Comparison of ENCODE assay signal across 8 mouse cellular contexts in the genomic region with DNA sequence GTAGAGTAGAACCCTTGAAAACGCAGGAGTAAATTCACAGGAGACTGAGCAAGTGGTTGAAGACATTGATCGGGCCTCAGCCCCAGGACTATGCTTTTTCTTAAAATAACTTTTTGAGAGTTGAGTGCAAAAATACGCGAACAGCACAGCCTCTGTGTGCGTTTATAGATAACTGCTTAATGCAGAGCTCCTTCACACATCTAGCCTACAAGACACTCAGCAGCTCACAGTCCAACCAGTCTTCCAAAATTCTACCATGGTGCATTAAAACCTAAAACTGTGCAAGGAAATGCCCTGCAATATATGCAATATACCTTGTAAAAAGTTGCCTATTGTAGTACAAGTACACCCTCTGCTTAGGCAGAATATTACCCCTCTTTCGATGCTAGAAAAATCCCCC. TPM values are rescaled to one million over a fixed set of nuclear protein-coding genes. Genes with fewer than 3 reads are reported as not detected.
DNase-seq lines count a peak whose midpoint lies in the region; ATAC-seq and TF ChIP-seq lines count a peak whose summit lies in the region.

No protein-coding gene starts in this region.

- H3K27ac ChIP-seq in layer of hippocampus, adult 2 months, result peak overlapping the region; percentile 93; the same call in 1 of the 2 replicates
- H3K27ac ChIP-seq in embryonic facial prominence, embryonic 11.5 days (replicated peaks; ENCODE audit: low read depth, low read length), result peak overlapping the region; percentile 7
- H3K27ac ChIP-seq in intestine, embryonic 15.5 days, result peak overlapping the region; percentile 66

- no peak for TF ChIP-seq CTCF in layer of hippocampus, adult 2 months (conservative IDR thresholded peaks at IDR 0.05)

- no peaks in the 10 kb centered on the region; the same call in 1 of the 2 replicates for H3K36me3 ChIP-seq in embryonic facial prominence, embryonic 11.5 days (replicated peaks; ENCODE audit: control insufficient read depth, insufficient read depth, low read depth, low read length)
- peaks cover 8% of the 10 kb centered on the region; the same call in 1 of the 2 replicates for H3K36me3 ChIP-seq in intestine, embryonic 15.5 days
- H3K36me3 ChIP-seq in myocyte (ENCODE audit: control insufficient read depth, insufficient read depth), result no peaks in the 10 kb centered on the region

- H3K79me2 ChIP-seq in myocyte (ENCODE audit: control insufficient read depth, insufficient read depth), result no peaks in the 10 kb centered on the region

- ATAC-seq in embryonic facial prominence, embryonic 11.5 days (replicated peaks; ENCODE audit: insufficient number of reproducible peaks, low FRiP score, low TSS enrichment, low read depth), result no peak
- no peak for ATAC-seq in intestine, embryonic 15.5 days

- no peak overlapping the region for H3ac ChIP-seq in myocyte (ENCODE audit: control insufficient read depth, insufficient read length)

- TF ChIP-seq POLR2A in myocyte (IDR thresholded peaks at IDR 0.05; ENCODE audit: insufficient read length, low read depth), result no peak

- no peak for DNase-seq in layer of hippocampus, adult 2 months (ENCODE audit: low spot score in 2 of 2)
- no peak for DNase-seq in layer of hippocampus, adult 18-20 months (ENCODE audit: low spot score in 2 of 2)
- peak; percentile 27 for DNase-seq in embryonic facial prominence, embryonic 11.5 days (ENCODE audit: low spot score)
- DNase-seq in thymus, postnatal 4 days, result no peak
- no peak for DNase-seq in gastrocnemius, postnatal 25 days
- no peak for DNase-seq in left cerebral cortex, postnatal 36 days (ENCODE audit: low spot score in 2 of 2)

- peaks cover 11% of the 10 kb centered on the region for H3K4me1 ChIP-seq in embryonic facial prominence, embryonic 11.5 days (ENCODE audit: control insufficient read depth, insufficient read depth, low read length)
- peaks cover 40% of the 10 kb centered on the region for H3K4me1 ChIP-seq in intestine, embryonic 15.5 days (replicated peaks)

- H3K9ac ChIP-seq in embryonic facial prominence, embryonic 11.5 days (replicated peaks; ENCODE audit: low read length), result peak overlapping the region; percentile 46
- H3K9ac ChIP-seq in intestine, embryonic 15.5 days, result no peak overlapping the region

- H3K4me2 ChIP-seq in embryonic facial prominence, embryonic 11.5 days (ENCODE audit: low read depth, low read length), result peak overlapping the region; percentile 27
- peak overlapping the region; percentile 93 for H3K4me2 ChIP-seq in intestine, embryonic 15.5 days (replicated peaks)
- H3K4me2 ChIP-seq in myocyte (ENCODE audit: low read depth), result peak overlapping the region; percentile 4

- 12% methylated on average over 6 of the region's 6 CpGs for WGBS in embryonic facial prominence, embryonic 11.5 days
- WGBS in intestine, embryonic 15.5 days, result 23% methylated on average over 6 of the region's 6 CpGs

- no peaks in the 10 kb centered on the region for H3K9me3 ChIP-seq in embryonic facial prominence, embryonic 11.5 days (replicated peaks; ENCODE audit: control insufficient read depth, low read length)
- no peaks in the 10 kb centered on the region for H3K9me3 ChIP-seq in intestine, embryonic 15.5 days

- H3K27me3 ChIP-seq in embryonic facial prominence, embryonic 11.5 days (ENCODE audit: control insufficient read depth, insufficient read depth, low read length), result peaks cover 9% of the 10 kb centered on the region; the same call in 1 of the 2 replicates
- H3K27me3 ChIP-seq in intestine, embryonic 15.5 days (replicated peaks), result no peaks in the 10 kb centered on the region
- H3K27me3 ChIP-seq in myocyte (ENCODE audit: control insufficient read depth, insufficient read depth, insufficient read length), result peaks cover 38% of the 10 kb centered on the region

- peak overlapping the region; percentile 76; the same call in 1 of the 2 replicates for H3K4me3 ChIP-seq in layer of hippocampus, adult 2 months
- H3K4me3 ChIP-seq in embryonic facial prominence, embryonic 11.5 days (ENCODE audit: low read depth, low read length), result no peak overlapping the region
- H3K4me3 ChIP-seq in intestine, embryonic 15.5 days (replicated peaks), result no peak overlapping the region
- H3K4me3 ChIP-seq in myocyte, result no peak overlapping the region

- intact Hi-C loops in left cerebral cortex, postnatal 36 days (cut with DNase I), result loop anchor here (5.0 kb wide), 4 partner anchors 38 to 78 kb away; no protein-coding TSS in a partner anchor

TF ChIP-seq in myocyte, 11 proteins besides CTCF, POLR2A, EP300 and RAD21:
- TF ChIP-seq E2F4 (IDR thresholded peaks at IDR 0.05; ENCODE audit: insufficient read depth) (no peak), MYOG (IDR thresholded peaks at IDR 0.05; ENCODE audit: control insufficient read depth in 1 of 3, insufficient read depth in 1 of 3, insufficient read length in 2 of 3, low read depth in 2 of 3) (no peak), MAX (IDR thresholded peaks at IDR 0.05; ENCODE audit: low read depth) (no peak), SRF (IDR thresholded peaks at IDR 0.05; ENCODE audit: control insufficient read depth, insufficient read length, low read depth) (no peak), USF1 (IDR thresholded peaks at IDR 0.05; ENCODE audit: low read depth) (no peak), MYOD1 (IDR thresholded peaks at IDR 0.05; ENCODE audit: control insufficient read depth in 1 of 3, insufficient read length in 2 of 3, low read depth in 2 of 3) (no peak), TCF12 (IDR thresholded peaks at IDR 0.05; ENCODE audit: insufficient read depth, poor library complexity, severe bottlenecking) (no peak), TCF3 (IDR thresholded peaks at IDR 0.05; ENCODE audit: insufficient read length, low read depth) (no peak), REST (IDR thresholded peaks at IDR 0.05; ENCODE audit: insufficient read depth, insufficient read length) (no peak), POLR2AphosphoS2 (IDR thresholded peaks at IDR 0.05; ENCODE audit: insufficient read length, low read depth) (no peak), CEBPB (IDR thresholded peaks at IDR 0.05; ENCODE audit: insufficient read depth, poor library complexity, severe bottlenecking) (no peak)

RNA-seq across cellular contexts. Expression of a gene that starts 0.6 kb away (rescaled TPM):
- 10 to 100 TPM; 26.3 to 28.3 TPM for total RNA-seq in layer of hippocampus, adult 2 months (2021)
- total RNA-seq in layer of hippocampus, adult 18-20 months (2021), result 10 to 100 TPM; 27.2 to 27.4 TPM
- polyA plus RNA-seq in embryonic facial prominence, embryonic 11.5 days (2014; fragmentation: Nextera tagmentation; extraction: Ambion mirVana), result 3.4 and 3.8 TPM in 2 replicates
- polyA plus RNA-seq in intestine, embryonic 15.5 days (2015; fragmentation: Nextera tagmentation; extraction: Ambion mirVana), result 6.9 and 8.2 TPM in 2 replicates
- 1.1 TPM for polyA plus RNA-seq in myocyte (2012; fragmentation: generic; extraction: Trizol)
- 10 to 100 TPM; 16.0 to 18.0 TPM for total RNA-seq in gastrocnemius, postnatal 25 days (2021)
- 10 to 100 TPM; 13.4 to 19.0 TPM for total RNA-seq in left cerebral cortex, postnatal 36 days (2021)

Comparison
In these comparisons a context has a peak if more than half of its experiments do, and no peak if none do; other contexts are left out.
1. H3K27ac ChIP-seq: peak in every context shown above with its lines; median percentile 93 in layer of hippocampus, adult 2 months; 66 in intestine, embryonic 15.5 days; 7 in embryonic facial prominence, embryonic 11.5 days.
2. H3K4me2 ChIP-seq: peak in every context shown above with its lines; median percentile 93 in intestine, embryonic 15.5 days; 27 in embryonic facial prominence, embryonic 11.5 days; 4 in myocyte.